Mouse (Mus musculus): ENCODE data around the gene Rpn1. TPM values are rescaled to one million over a fixed set of nuclear protein-coding genes. Genes with fewer than 3 reads are reported as not detected.

Rpn1 gene
- polyA plus RNA-seq, 1 experiment from 2014 or later = 444 TPM

GRCm38 (mm10) chr6:88068739-88069138 is 15.5 kb upstream of the Rpn1 start:
- 82% methylated on average over 1 of the region's 1 CpGs for WGBS
- ATAC-seq (ENCODE audit: borderline replicate concordance, extremely low read depth, low FRiP score, low TSS enrichment) = no peak
- H3K36me3 ChIP-seq = no peaks in the 10 kb centered on the region

DNA sequence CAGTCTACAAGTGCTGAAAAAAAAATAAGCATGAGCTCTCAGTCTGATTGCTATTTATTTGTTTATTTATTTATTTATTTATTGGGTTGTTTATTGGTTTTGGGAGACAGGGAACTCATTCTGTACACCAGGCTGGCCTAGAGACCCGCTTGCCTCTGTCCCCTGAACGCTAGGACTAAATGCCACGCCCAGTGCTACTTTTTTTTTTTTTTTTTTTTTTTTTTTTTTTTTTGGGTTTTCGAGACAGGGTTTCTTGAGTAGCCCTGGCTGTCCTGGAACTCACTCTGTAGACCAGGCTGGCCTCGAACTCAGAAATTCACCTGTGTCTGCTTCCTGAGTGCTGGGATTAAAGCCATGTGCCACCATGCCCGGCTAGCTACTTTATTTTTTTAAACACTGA is 13.8 kb upstream of the Rpn1 start:
- ATAC-seq (ENCODE audit: borderline replicate concordance, extremely low read depth, low FRiP score, low TSS enrichment) = no peak
- H3K36me3 ChIP-seq = no peaks in the 10 kb centered on the region
- no peaks in the 10 kb centered on the region for H3K9me3 ChIP-seq
- no peak overlapping the region for H3K4me2 ChIP-seq
- no peak overlapping the region for H3K9ac ChIP-seq
- WGBS = 66% methylated on average over 5 of the region's 6 CpGs
- H3K27ac ChIP-seq = no peak overlapping the region
- H3K4me1 ChIP-seq = no peaks in the 10 kb centered on the region
- no peaks in the 10 kb centered on the region for H3K27me3 ChIP-seq
- no peak overlapping the region for H3K4me3 ChIP-seq

More at GRCm38 (mm10) chr6:88068739-88069138, 15.5 kb upstream of the Rpn1 start:
- no peaks in the 10 kb centered on the region for H3K27me3 ChIP-seq
- no peak overlapping the region for H3K9ac ChIP-seq
- H3K4me3 ChIP-seq = no peak overlapping the region
- no peaks in the 10 kb centered on the region for H3K4me1 ChIP-seq
- no peak overlapping the region for H3K27ac ChIP-seq
- H3K9me3 ChIP-seq = no peaks in the 10 kb centered on the region
- no peak overlapping the region for H3K4me2 ChIP-seq

DNA sequence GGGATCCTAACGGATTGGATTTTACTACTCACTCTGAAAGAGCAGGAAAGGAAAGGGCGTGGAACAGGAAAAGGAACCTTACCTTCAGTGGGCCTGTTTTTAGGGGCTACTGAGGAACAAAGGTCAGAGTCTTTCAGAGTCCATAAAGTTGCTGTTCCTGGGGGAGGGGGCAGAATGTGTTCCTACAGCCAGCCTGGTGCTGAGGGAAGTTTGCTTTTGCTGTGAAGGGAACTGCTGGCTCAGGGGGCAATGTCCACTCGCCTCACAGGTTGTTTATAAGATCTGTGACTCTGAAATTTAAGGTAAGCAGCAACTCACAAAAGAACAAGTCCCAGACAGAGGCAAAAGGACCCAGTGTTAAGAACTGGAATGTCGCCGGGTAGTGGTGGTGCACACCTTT is 13.1 kb upstream of the Rpn1 start:
- Histone ChIP-seq H3K27me3 (no peaks in the 10 kb centered on the region), H3K4me3 (no peak overlapping the region), H3K36me3 (no peaks in the 10 kb centered on the region), H3K4me2 (no peak overlapping the region), H3K4me1 (no peaks in the 10 kb centered on the region), H3K27ac (no peak overlapping the region), H3K9me3 (no peaks in the 10 kb centered on the region), H3K9ac (no peak overlapping the region)
- 67% methylated on average over 5 of the region's 5 CpGs for WGBS
- ATAC-seq (ENCODE audit: borderline replicate concordance, extremely low read depth, low FRiP score, low TSS enrichment) = no peak

DNA sequence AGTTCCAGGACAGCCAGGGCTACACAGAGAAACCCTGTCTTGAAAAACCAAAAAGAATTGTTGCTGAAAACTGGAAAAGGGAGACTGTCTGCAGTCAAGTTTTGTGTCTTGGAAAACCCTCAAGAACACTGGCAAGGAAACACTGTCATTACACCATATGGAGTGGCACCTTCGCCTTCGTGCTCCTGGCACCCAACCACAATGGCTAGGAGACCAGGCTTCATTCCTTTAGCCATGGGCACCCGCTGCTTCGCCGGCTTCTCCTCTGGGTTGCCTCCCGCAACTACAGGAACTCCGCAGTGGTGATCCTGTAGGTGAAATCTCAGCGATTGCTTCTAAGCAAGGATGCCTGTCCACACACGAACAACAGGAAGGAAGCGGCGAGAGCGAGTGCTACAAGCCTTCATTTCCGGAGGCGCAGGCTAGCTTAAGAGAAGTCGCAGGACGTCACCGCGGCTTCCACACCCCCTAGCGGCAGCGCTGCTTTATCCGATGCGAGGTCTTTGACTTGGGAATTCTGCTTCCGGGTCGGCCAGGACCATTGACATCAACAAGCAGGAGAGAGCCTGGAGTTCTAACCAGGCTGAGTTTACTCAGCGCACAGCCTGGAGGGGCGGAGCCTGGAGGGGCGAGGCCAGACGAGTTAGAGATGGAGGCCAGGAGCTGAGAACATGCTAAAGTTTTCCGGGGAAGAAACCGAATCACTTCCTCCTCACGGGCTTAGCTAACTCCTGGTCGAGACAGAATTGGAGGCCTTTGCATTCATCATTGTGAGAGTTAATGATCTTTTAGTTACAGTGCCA is 9.3 kb upstream of the Rpn1 start:
- Histone ChIP-seq H3K36me3 (no peaks in the 10 kb centered on the region), H3K9me3 (no peaks in the 10 kb centered on the region), H3K9ac (peak overlapping the region; percentile 48), H3K4me1 (no peaks in the 10 kb centered on the region), H3K27me3 (peaks cover 3% of the 10 kb centered on the region; the same call in 1 of the 2 replicates), H3K27ac (peak overlapping the region; percentile 91), H3K4me2 (peak overlapping the region; percentile 74), H3K4me3 (peak overlapping the region; percentile 43)
- peak; percentile 99 for ATAC-seq (ENCODE audit: borderline replicate concordance, extremely low read depth, low FRiP score, low TSS enrichment)
- WGBS = 4% methylated on average over 32 of the region's 32 CpGs

- Histone ChIP-seq H3K4me2 (no peak overlapping the region), H3K27me3 (peaks cover 3% of the 10 kb centered on the region; the same call in 1 of the 2 replicates), H3K27ac (no peak overlapping the region), H3K4me3 (no peak overlapping the region), H3K9me3 (no peaks in the 10 kb centered on the region), H3K36me3 (no peaks in the 10 kb centered on the region), H3K4me1 (no peaks in the 10 kb centered on the region), H3K9ac (no peak overlapping the region)
- 66% methylated on average over 1 of the region's 1 CpGs for WGBS
- no peak for ATAC-seq (ENCODE audit: borderline replicate concordance, extremely low read depth, low FRiP score, low TSS enrichment)
Observed at GRCm38 (mm10) chr6:88075960-88076517, 8.2 kb upstream of the Rpn1 start.

DNA sequence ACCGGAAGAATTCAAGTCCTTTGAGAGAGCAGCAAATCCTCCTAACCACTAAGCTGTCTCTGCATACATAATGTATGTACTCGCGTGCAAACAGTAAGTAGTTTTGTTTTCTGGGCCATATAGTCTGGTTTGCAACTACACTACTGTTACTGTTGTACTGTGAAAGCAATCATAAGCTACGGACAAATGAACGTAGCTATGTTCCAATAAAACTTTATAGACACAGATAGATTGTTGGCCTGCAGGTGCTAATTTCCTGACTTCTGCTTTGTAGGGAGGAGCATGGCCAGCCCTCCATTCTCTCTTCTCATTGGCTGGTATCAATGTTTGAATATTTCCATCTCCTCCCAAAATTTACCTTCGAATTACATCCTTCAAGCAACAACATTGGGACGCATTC is 1.2 kb upstream of the Rpn1 start:
- Histone ChIP-seq H3K27me3 (peaks cover 3% of the 10 kb centered on the region; the same call in 1 of the 2 replicates), H3K9me3 (no peaks in the 10 kb centered on the region), H3K4me3 (no peak overlapping the region), H3K9ac (no peak overlapping the region), H3K27ac (no peak overlapping the region), H3K4me2 (no peak overlapping the region), H3K36me3 (no peaks in the 10 kb centered on the region), H3K4me1 (peaks cover 16% of the 10 kb centered on the region)
- ATAC-seq (ENCODE audit: borderline replicate concordance, extremely low read depth, low FRiP score, low TSS enrichment) = no peak
- 83% methylated on average over 7 of the region's 7 CpGs for WGBS

DNA sequence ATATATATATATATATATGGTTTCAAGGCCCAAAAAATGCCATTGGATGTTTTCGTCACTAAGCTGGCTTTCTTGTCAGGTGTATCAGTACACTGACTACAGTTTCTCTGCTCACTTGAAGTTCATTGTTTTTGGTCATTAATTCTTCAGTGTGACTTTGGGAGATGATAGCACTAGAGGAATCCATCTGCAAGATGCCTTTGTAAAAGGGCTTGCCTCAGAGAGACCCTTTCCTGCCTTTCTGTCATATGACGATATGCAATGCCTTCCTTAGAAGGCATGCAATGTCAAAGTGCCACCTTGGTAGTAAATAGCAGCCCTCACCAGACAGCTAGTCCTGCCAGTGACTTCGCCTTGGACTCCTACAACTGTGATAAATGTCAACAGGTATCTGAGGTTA is 610 bp upstream of the Rpn1 start:
- ATAC-seq (ENCODE audit: borderline replicate concordance, extremely low read depth, low FRiP score, low TSS enrichment) = no peak
- peak overlapping the region; percentile 100 for H3K4me3 ChIP-seq
- 0 out of 2 replicates have a peak overlapping the region, but pooled peaks have one; percentile 43 for H3K27ac ChIP-seq

DNA sequence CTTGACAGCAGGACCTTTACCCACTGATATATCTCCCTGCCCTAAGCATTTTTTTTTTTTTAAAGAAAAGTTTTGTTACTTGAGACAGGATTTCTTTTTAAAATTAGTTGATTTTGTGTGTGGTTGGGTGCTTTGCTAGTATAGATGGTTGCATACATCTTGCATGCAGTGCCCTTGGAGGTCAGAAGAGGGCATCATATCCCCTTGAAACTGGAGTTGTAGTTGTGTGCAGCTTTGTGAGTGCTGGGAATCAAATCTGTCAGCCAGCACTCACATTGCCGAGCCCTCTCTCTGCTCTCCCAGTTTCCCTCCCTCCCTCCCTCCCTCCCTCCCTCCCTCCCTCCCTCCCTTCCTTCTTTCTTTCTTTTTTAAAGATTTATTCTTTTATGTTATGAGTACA is 4.7 kb downstream of the Rpn1 start:
- Histone ChIP-seq H3K4me1 (peaks cover 14% of the 10 kb centered on the region), H3K9ac (no peak overlapping the region), H3K36me3 (peaks cover 48% of the 10 kb centered on the region), H3K27me3 (no peaks in the 10 kb centered on the region), H3K4me2 (no peak overlapping the region), H3K4me3 (no peak overlapping the region), H3K27ac (no peak overlapping the region), H3K9me3 (no peaks in the 10 kb centered on the region)
- 57% methylated on average over 1 of the region's 1 CpGs for WGBS
- ATAC-seq (ENCODE audit: borderline replicate concordance, extremely low read depth, low FRiP score, low TSS enrichment) = no peak

More for the DNA sequence above, 610 bp upstream of the Rpn1 start:
- 68% methylated on average over 3 of the region's 3 CpGs for WGBS
- H3K9ac ChIP-seq = no peak overlapping the region
- H3K4me1 ChIP-seq = peaks cover 16% of the 10 kb centered on the region
- H3K4me2 ChIP-seq = peak overlapping the region; percentile 83
- H3K36me3 ChIP-seq = peaks cover 5% of the 10 kb centered on the region
- H3K27me3 ChIP-seq = peaks cover 3% of the 10 kb centered on the region; the same call in 1 of the 2 replicates
- H3K9me3 ChIP-seq = no peaks in the 10 kb centered on the region

DNA sequence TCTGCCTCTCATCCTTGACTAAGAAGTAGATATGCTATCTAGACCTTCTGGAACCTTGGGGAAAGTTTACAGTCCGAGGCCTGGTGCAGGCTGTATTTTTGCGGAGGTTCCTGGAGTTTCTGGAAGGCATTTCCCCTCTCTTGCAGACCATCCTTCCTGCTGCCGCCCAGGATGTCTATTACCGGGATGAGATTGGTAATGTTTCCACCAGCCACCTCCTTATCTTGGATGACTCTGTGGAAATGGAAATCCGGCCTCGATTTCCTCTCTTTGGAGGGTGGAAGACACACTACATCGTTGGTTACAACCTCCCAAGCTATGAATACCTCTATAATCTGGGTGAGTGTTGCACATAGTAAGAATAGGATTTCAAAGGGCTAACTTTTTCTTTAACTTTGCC is 11.1 kb downstream of the Rpn1 start:
- H3K4me3 ChIP-seq = no peak overlapping the region
- no peaks in the 10 kb centered on the region for H3K27me3 ChIP-seq
- no peaks in the 10 kb centered on the region for H3K9me3 ChIP-seq
- no peak overlapping the region for H3K27ac ChIP-seq
- no peak overlapping the region for H3K9ac ChIP-seq
- no peak overlapping the region for H3K4me2 ChIP-seq
- 81% methylated on average over 7 of the region's 7 CpGs for WGBS
- H3K4me1 ChIP-seq = no peaks in the 10 kb centered on the region
- ATAC-seq (ENCODE audit: borderline replicate concordance, extremely low read depth, low FRiP score, low TSS enrichment) = no peak
- peaks cover 92% of the 10 kb centered on the region for H3K36me3 ChIP-seq

DNA sequence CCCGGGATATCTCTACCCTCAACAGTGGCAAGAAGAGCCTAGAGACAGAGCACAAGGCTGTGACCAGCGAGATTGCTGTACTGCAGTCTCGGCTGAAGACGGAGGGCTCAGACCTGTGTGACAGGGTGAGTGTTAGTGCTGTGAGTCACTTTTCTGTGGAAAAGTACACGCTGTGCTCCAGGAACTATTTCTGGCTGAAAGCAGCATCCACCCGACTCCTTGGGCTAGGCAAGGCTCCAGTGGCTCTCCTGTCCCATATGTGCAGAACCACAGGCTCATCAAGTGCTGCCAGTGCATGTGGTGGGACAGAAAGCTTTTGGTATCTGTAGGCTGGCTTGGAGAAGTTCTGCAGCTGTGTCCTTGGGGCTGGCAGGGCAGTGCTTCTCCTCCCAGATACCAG is 17.8 kb downstream of the Rpn1 start:
- H3K4me3 ChIP-seq = no peak overlapping the region
- no peak for ATAC-seq (ENCODE audit: borderline replicate concordance, extremely low read depth, low FRiP score, low TSS enrichment)
- H3K36me3 ChIP-seq = peaks cover 74% of the 10 kb centered on the region
- H3K27me3 ChIP-seq = no peaks in the 10 kb centered on the region
- no peak overlapping the region for H3K9ac ChIP-seq
- WGBS = 89% methylated on average over 6 of the region's 6 CpGs
- H3K27ac ChIP-seq = no peak overlapping the region
- peaks cover 6% of the 10 kb centered on the region for H3K4me1 ChIP-seq
- no peak overlapping the region for H3K4me2 ChIP-seq
- H3K9me3 ChIP-seq = no peaks in the 10 kb centered on the region

DNA sequence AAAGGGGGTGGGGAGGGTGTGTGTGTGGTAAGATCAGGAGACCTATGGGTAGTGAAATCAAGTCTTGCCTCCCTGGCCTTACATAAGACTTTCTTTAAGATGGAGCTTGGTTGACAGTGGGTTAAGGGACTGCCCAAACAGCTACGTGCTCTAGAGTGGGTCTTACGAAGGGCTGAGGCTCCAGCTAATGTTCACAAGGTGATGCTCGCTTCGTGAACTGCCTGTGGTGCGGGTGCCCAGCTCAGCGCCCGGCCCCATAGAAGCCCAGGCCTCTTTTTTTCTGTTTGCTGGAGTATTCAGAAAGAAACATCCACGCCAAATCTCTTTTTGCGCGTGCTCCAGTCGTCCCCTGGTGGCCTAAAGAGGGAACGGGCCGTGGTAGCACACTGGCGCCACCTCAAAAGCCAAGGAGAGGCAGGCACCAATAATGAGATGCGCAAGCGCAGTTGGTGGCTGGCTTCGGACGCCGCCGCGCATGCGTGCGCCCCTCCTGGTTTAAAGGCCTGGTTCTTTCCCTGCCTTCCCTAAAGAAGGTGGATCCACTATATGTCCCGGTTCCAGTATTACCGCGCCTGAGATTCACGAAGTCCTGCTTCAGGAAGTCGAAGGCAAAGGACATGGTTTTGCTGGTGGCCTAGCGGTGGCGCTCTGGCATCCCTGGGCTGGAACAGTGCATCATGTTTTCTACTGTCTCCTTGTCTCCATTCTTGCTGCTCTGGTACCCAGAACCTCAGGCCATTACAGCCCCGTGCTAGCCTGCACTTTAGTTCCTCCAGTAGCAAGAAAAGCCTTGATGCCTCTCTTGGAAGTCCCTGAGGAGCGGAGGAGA is 21.7 kb downstream of the Rpn1 start:
- Histone ChIP-seq H3K36me3 (peaks cover 36% of the 10 kb centered on the region), H3K4me3 (peak overlapping the region; percentile 11), H3K9ac (peak overlapping the region; percentile 41), H3K4me1 (peaks cover 6% of the 10 kb centered on the region), H3K9me3 (no peaks in the 10 kb centered on the region), H3K27me3 (no peaks in the 10 kb centered on the region), H3K27ac (peak overlapping the region; percentile 58), H3K4me2 (peak overlapping the region; percentile 50)
- ATAC-seq (ENCODE audit: borderline replicate concordance, extremely low read depth, low FRiP score, low TSS enrichment) = peak; percentile 85
- WGBS = 8% methylated on average over 32 of the region's 32 CpGs

Data from lung, embryonic 15.5 days (tissue).